Mouse (Mus musculus): ENCODE results near the gene Arid3a. TPM values are rescaled to one million over a fixed set of nuclear protein-coding genes. Genes with fewer than 3 reads are reported as not detected.
A peak's percentile ranks its signal among the peaks of the same experiment; 100 is the strongest.

The Arid3a gene
- total RNA-seq, 4 experiments from 2014 or later, result 1.2 to 1.7 (median 1.3) TPM

DNA sequence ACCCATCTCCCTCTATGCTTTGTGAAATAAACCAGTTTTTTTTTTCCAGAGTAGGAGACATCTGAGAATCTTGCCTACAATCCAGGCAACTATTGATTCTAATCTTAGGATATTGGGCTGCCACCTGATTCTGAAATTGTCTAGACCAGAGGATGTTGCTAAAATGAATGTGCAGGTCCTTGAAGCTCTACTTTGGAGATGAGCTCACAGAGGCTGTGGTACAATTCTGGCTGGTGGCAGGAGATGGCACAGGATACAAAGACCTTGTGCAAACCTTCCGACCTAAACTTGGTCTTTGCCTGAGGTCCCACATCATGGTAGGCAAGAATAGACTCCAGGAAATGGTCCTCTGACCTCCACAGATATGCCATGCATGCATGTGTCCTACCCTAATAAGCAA is 68.8 kb downstream of the Arid3a start:
- DNase-seq (ENCODE audit: low spot score), result no peak

DNA sequence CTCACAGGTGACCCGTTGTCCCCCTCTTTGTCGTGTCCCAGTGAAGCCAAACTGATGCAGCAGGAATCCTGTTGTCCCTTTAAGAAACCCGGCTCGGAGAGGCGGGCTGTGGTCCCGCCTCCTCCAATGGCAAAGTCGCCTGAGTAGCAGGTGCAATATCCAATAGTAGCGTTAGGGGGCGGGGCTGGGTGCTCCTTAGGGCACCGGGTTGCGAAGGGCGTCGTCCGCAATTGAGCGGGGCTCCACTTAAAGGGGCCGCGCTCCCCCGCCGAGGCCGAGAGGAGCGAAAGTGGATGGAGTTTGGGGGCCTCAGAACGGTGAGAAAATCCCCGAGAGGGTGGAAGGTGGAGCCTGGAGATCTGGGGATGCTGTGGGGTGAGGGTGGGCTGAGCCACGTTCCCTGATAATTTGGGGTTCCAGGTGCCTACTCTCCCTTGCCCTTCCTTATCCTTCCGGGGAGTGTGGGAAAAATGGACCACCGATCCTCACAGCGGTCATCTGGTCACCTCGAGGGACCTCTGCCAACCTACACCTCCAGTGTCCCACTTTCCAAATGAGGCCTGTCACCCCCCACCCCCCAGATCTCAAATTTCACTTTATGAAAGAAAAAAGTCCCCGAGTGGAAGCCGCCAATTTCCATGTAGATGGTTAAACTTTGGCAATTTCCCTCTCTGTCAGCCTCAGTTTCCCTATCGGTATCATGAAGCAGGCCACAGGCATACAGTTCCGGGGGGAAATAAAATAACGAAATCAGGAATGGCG is 69.6 kb downstream of the Arid3a start, which contains the start of gene Abca7:
TSS of gene Abca7 (plus strand) at position 223 of the 762 bp plus-strand sequence.
- peak; percentile 97 for DNase-seq (ENCODE audit: low spot score)

DNA sequence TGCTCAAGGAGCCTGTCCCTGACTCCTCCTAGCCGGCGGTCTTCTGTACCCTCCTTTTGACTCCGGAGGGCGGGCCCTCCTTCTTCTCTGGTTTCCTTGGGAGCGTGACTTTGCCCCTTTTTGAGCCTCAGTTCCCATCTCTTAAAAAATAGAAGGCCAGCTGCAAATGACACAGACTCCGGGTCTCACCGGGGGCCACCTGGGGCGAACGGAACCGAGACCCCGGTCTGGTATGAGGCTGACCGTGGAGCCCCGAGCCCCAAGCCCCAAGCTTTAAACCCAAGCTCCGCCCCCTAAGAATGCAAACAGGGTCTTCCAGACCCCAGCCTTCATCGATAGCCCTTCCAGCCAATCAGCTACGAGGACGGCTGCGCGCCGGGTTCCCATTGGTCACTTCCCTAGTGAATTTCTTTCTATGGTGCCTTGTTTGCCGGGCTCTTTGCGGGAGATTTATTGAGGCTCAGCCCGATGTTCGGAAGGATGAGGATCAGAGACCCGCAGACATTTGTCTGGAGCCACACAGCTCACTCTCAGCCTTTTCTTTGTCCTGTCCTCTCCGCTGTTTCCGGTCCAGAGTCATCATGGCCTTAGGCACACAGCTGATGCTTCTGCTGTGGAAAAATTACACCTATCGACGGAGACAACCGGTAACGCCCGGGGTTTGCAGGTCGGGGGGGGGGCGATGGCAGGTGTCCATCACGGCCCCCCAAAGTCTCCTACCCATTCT is 70.4 kb downstream of the Arid3a start:
- no peak for DNase-seq (ENCODE audit: low spot score)

DNA sequence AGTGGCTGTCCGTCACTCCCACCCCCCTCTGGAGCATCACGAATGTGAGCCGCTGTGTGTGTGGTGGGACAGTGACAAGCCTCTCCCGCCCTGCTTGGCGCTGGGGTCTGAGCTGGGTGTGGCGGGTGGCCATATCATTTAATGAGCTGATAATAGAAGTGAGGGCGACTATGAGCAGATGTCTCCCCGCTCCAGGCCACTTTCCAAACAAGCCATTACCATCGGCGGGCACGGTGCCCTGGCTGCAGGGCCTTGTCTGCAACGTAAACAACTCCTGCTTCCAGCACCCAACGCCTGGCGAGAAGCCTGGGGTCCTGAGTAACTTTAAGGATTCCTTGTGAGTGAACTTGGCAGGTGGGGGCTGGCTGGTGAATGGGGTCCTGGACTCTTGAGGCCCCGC is 71.0 kb downstream of the Arid3a start:
- DNase-seq (ENCODE audit: low spot score), result no peak

DNA sequence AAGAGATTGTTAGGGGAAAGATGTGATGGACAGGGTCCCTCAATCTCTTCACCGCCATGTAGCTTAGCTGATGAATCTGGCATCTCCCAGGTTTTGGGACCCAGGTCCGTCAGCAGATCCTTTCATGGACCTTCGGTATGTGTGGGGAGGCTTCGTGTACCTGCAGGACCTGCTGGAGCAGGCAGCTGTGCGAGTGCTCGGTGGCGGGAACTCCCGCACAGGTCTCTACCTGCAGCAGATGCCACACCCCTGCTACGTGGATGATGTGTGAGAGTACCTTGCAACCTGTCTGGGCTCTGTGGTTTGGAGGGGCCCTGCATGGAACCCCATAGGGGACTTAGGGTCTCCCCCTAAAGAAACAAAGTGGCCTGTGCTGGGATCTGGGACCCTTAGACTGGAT is 75.1 kb downstream of the Arid3a start:
- no peak for DNase-seq (ENCODE audit: low spot score)

DNA sequence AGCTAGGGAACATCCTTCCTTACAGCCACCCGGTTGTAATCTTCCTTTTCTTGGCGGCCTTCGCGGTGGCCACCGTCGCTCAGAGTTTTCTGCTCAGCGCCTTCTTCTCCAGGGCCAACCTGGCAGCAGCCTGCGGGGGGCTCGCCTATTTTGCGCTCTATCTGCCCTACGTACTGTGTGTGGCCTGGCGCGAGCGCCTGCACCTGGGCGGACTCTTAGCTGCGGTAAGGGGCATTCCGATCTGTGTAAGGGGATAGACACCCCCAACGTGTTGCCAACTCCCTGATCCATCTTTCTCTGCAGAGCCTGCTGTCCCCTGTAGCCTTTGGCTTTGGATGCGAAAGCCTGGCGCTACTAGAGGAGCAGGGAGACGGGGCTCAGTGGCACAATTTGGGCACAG is 76.0 kb downstream of the Arid3a start:
- no peak for DNase-seq (ENCODE audit: low spot score)

DNA sequence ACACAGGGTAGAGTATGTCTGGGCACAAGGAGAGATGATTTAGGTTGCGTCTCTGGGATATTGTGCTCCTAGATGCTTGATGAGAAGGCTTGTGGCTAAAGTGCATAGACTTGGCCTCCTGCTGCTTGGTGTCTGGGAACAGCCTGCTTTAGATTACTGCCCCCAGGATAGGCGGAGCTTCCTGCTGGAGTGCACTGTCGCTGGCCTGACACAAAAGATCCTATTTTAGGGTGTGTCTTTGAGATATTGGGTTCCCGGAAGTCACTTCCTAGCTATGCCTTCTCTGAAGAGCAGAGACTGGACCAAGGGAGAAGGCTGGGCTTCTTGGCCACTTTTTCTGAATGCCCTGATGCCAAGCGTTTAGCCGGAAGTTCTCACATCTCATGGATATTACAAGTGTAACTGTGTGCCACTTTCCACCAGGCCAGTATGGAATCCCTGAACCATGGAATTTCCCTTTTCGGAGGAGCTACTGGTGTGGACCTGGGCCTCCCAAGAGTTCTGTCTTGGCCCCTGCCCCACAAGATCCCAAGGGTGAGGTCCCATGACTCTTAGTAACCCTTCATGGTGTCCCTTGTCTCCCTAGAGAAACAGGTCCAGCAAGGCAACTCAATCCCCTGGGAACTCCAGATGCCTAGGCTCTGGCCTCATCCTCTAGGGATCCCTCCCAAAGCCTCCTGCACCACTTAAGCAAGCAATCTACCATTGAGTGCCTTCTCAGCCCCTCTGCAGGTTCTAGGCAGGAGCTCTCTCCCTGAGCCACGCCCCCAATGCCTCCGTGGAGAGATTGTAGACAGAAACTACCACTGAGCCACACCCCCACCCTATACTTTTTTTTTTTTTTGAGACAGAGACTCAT is 76.8 kb downstream of the Arid3a start:
- no peak for DNase-seq (ENCODE audit: low spot score)

DNA sequence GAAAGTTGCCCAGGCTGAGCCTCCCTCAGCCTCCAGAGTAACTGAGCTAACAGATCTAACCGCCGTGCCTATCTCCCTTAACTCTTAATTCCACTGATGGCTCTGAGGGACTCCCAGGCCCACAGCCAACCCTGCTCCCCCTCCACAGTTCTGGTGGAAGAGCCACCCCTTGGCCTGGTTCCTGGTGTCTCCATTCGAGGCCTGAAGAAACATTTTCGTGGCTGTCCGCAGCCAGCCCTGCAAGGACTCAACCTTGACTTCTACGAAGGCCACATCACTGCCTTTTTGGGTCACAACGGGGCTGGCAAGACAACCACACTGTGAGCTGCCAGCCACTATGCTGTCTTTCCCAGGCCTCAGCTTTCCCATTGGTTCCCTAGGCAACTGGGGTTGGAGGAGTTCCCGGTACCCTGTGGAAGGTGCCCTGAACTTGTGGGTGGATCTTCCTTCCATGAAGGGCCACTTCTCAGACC is 77.4 kb downstream of the Arid3a start:
- DNase-seq (ENCODE audit: low spot score), result no peak

Other genes starting within 250 kb of the Arid3a start
- gene Cdc34, start 244.8 kb upstream of the Arid3a start, total RNA-seq (2022), result 100 to 1,000 TPM; 201 to 230 (median 213) TPM
- 1 to 10 TPM; 7.6 to 9.0 (median 8.3) TPM for gene Gzmm, start 238.0 kb upstream of the Arid3a start, total RNA-seq (2022)
- 1,000 to 10,000 TPM; 1,424 to 1,552 (median 1,533) TPM for gene Bsg, start 222.6 kb upstream of the Arid3a start, total RNA-seq (2022)
- 10 to 100 TPM; 13.7 to 16.7 (median 15.1) TPM for gene Hcn2, start 210.4 kb upstream of the Arid3a start, total RNA-seq (2022)
- gene Polrmt, start 180.5 kb upstream of the Arid3a start, total RNA-seq (2022), result 10 to 100 TPM; 41.1 to 54.7 (median 47.0) TPM
- not detected for gene Fgf22, start 172.0 kb upstream of the Arid3a start, total RNA-seq (2022)
- gene Rnf126, start 160.1 kb upstream of the Arid3a start, total RNA-seq (2022), result 10 to 100 TPM; 20.2 to 23.2 (median 21.5) TPM
- 1 to 10 TPM; 2.9 to 5.8 (median 3.6) TPM for gene Fstl3, start 149.8 kb upstream of the Arid3a start, total RNA-seq (2022)
- gene Prss57, start 136.1 kb upstream of the Arid3a start, total RNA-seq (2022), result not detected
- gene Palm, start 133.5 kb upstream of the Arid3a start, total RNA-seq (2022), result 10 to 100 TPM; 37.8 to 53.8 (median 51.7) TPM
- under 1 TPM in 3 of 4 experiments, not detected in 1; 0.31 to 0.75 (median 0.60) TPM for gene Misp, start 106.1 kb upstream of the Arid3a start, total RNA-seq (2022)
- gene Ptbp1, start 72.6 kb upstream of the Arid3a start, total RNA-seq (2022), result 10 to 100 TPM; 45.4 to 57.7 (median 49.9) TPM
- gene Prtn3, start 52.6 kb upstream of the Arid3a start, total RNA-seq (2022), result 1 to 10 TPM in 1 of 4 experiments, not detected in 3; 2.4 TPM
- gene Plppr3, start 52.4 kb upstream of the Arid3a start, total RNA-seq (2022), result under 1 TPM in 3 of 4 experiments, not detected in 1; 0.19 to 0.41 (median 0.29) TPM
- under 1 TPM in 1 of 4 experiments, not detected in 3; 0.57 TPM for gene Elane, start 40.8 kb upstream of the Arid3a start, total RNA-seq (2022)
- gene Cfd, start 36.2 kb upstream of the Arid3a start, total RNA-seq (2022), result 10 to 100 TPM; 12.7 to 46.8 (median 17.8) TPM
- 10 to 100 TPM; 48.5 to 65.2 (median 53.3) TPM for gene Med16, start 18.1 kb upstream of the Arid3a start, total RNA-seq (2022)
- not detected for gene Gm26602, start 16.2 kb upstream of the Arid3a start, total RNA-seq (2022)
- under 1 TPM; 0.28 to 0.62 (median 0.32) TPM for gene Kiss1r, start 10.1 kb upstream of the Arid3a start, total RNA-seq (2022)
- gene R3hdm4, start 5.8 kb upstream of the Arid3a start, total RNA-seq (2022), result 10 to 100 TPM; 75.2 to 85.9 (median 81.0) TPM
- 10 to 100 TPM; 28.4 to 36.2 (median 29.6) TPM for gene Wdr18, start 33.1 kb downstream of the Arid3a start, total RNA-seq (2022)
- under 1 TPM; 0.37 to 0.85 (median 0.63) TPM for gene Grin3b, start 43.7 kb downstream of the Arid3a start, total RNA-seq (2022)
- gene Tmem259, start 57.3 kb downstream of the Arid3a start, total RNA-seq (2022), result 100 to 1,000 TPM; 116 to 120 (median 117) TPM
- 10 to 100 TPM; 27.1 to 35.7 (median 33.3) TPM for gene Cnn2, start 61.5 kb downstream of the Arid3a start, total RNA-seq (2022)
- gene Abca7, start 69.5 kb downstream of the Arid3a start, total RNA-seq (2022), result 1 to 10 TPM; 7.5 to 8.5 (median 8.0) TPM
- gene Arhgap45, start 89.6 kb downstream of the Arid3a start, total RNA-seq (2022), result 1 to 10 TPM; 2.9 to 5.1 (median 3.4) TPM
- gene Polr2e, start 112.8 kb downstream of the Arid3a start, total RNA-seq (2022), result 100 to 1,000 TPM in 2 of 4 experiments, 10 to 100 TPM in 2; 91.7 to 106 (median 100) TPM
- 1,000 to 10,000 TPM; 1,048 to 1,125 (median 1,067) TPM for gene Gpx4, start 120.1 kb downstream of the Arid3a start, total RNA-seq (2022)
- 10 to 100 TPM in 3 of 4 experiments, 1 to 10 TPM in 1; 9.5 to 12.0 (median 11.1) TPM for gene Sbno2, start 178.5 kb downstream of the Arid3a start, total RNA-seq (2022)
- 100 to 1,000 TPM; 148 to 176 (median 153) TPM for gene Stk11, start 188.8 kb downstream of the Arid3a start, total RNA-seq (2022)
- gene Atp5d, start 211.6 kb downstream of the Arid3a start, total RNA-seq (2022), result 1,000 to 10,000 TPM; 1,050 to 1,135 (median 1,101) TPM
- gene Cbarp, start 213.8 kb downstream of the Arid3a start, total RNA-seq (2022), result 1 to 10 TPM; 3.8 to 6.1 (median 4.6) TPM
- 100 to 1,000 TPM in 1 of 4 experiments, 10 to 100 TPM in 3; 83.9 to 111 (median 91.0) TPM for gene Midn, start 221.2 kb downstream of the Arid3a start, total RNA-seq (2022)
- gene Cirbp, start 238.9 kb downstream of the Arid3a start, total RNA-seq (2022), result 10 to 100 TPM; 34.7 to 69.7 (median 51.6) TPM
- gene 1600002K03Rik, start 245.9 kb downstream of the Arid3a start, total RNA-seq (2022), result 1 to 10 TPM; 4.9 to 7.7 (median 5.9) TPM